In genomic region chr8:92361546-92362351, GRCm38 (mm10) we compare ENCODE assay signal across 8 mouse cellular contexts. TPM values are rescaled to one million over a fixed set of nuclear protein-coding genes. Genes with fewer than 3 reads are reported as not detected.
DNase-seq lines count a peak whose midpoint lies in the region; ATAC-seq and TF ChIP-seq lines count a peak whose summit lies in the region.

No protein-coding gene starts in this region.

- H3K4me1 ChIP-seq in forebrain, embryonic 16.5 days (replicated peaks; ENCODE audit: control insufficient read depth, insufficient read depth, low read length), result peaks cover 28% of the 10 kb centered on the region
- peaks cover 15% of the 10 kb centered on the region; the same call in 1 of the 2 replicates for H3K4me1 ChIP-seq in kidney, postnatal 0 days (replicated peaks; ENCODE audit: insufficient read depth, low read length)
- H3K4me1 ChIP-seq in stomach, embryonic 16.5 days (ENCODE audit: control insufficient read depth, insufficient read depth, low read length), result 0 out of 2 replicates have a peak, but pooled peaks cover 10% of the 10 kb centered on the region

- no peak overlapping the region for H3K4me2 ChIP-seq in forebrain, embryonic 16.5 days (ENCODE audit: low read length)
- peak overlapping the region; percentile 26; the same call in 1 of the 2 replicates for H3K4me2 ChIP-seq in kidney, postnatal 0 days (ENCODE audit: low read length)
- peak overlapping the region; percentile 41 for H3K4me2 ChIP-seq in stomach, embryonic 16.5 days (ENCODE audit: low read depth, low read length)

- H3K4me3 ChIP-seq in forebrain, embryonic 16.5 days (replicated peaks; ENCODE audit: low read length), result no peak overlapping the region
- H3K4me3 ChIP-seq in kidney, postnatal 0 days (replicated peaks; ENCODE audit: low read depth, low read length), result no peak overlapping the region
- H3K4me3 ChIP-seq in stomach, embryonic 16.5 days (replicated peaks; ENCODE audit: low read length), result peak overlapping the region; percentile 24

- WGBS in forebrain, embryonic 16.5 days, result 2% methylated on average over 25 of the region's 25 CpGs
- 10% methylated on average over 25 of the region's 25 CpGs for WGBS in kidney, postnatal 0 days
- whole genome bisulfite sequencing in stomach, embryonic 16.5 days, result 5% methylated on average over 25 of the region's 25 CpGs

- H3K9ac ChIP-seq in forebrain, embryonic 16.5 days (replicated peaks; ENCODE audit: low read depth, low read length), result no peak overlapping the region
- H3K9ac ChIP-seq in kidney, postnatal 0 days (ENCODE audit: low read depth, low read length), result no peak overlapping the region
- H3K9ac ChIP-seq in stomach, embryonic 16.5 days (ENCODE audit: low read length), result peak overlapping the region; percentile 10; the same call in 1 of the 2 replicates

- no peaks in the 10 kb centered on the region for H3K36me3 ChIP-seq in forebrain, embryonic 16.5 days (ENCODE audit: control insufficient read depth, insufficient read depth)
- H3K36me3 ChIP-seq in kidney, postnatal 0 days (ENCODE audit: insufficient read depth, low read length), result no peaks in the 10 kb centered on the region
- H3K36me3 ChIP-seq in stomach, embryonic 16.5 days (ENCODE audit: control insufficient read depth, insufficient read depth, low read length), result no peaks in the 10 kb centered on the region

- ATAC-seq in forebrain, embryonic 16.5 days, result peak; percentile 21; the same call in 1 of the 2 replicates
- no peak for ATAC-seq in kidney, postnatal 0 days (replicated peaks; ENCODE audit: low FRiP score, low read depth)
- no peak for ATAC-seq in stomach, embryonic 16.5 days (ENCODE audit: insufficient read depth, low FRiP score)
- ATAC-seq in megakaryocyte-erythroid progenitor cell, adult 5-6 weeks (replicated peaks; ENCODE audit: low FRiP score, low TSS enrichment, poor library complexity, severe bottlenecking), result no peak

- DNase-seq in layer of hippocampus, postnatal 10 days (ENCODE audit: low spot score in 2 of 2), result peak; percentile 62 to 71
- DNase-seq in layer of hippocampus, adult 11-12 months (ENCODE audit: low spot score), result no peak
- DNase-seq in cerebellum, postnatal 14 days, result peak; percentile 74 to 75
- peak; percentile 73 for DNase-seq in kidney, postnatal 0 days (ENCODE audit: low spot score)
- peak; percentile 86 for DNase-seq in mesoderm, embryonic 11.5 days (ENCODE audit: low read depth, low spot score)

- TF ChIP-seq CTCF in kidney, postnatal 0 days (IDR thresholded peaks at IDR 0.05; ENCODE audit: low read depth), result peak; percentile 68

- no peaks in the 10 kb centered on the region for H3K9me3 ChIP-seq in forebrain, embryonic 16.5 days (ENCODE audit: control insufficient read depth, low read length)
- H3K9me3 ChIP-seq in kidney, postnatal 0 days (replicated peaks; ENCODE audit: low read length), result no peaks in the 10 kb centered on the region
- H3K9me3 ChIP-seq in stomach, embryonic 16.5 days (replicated peaks; ENCODE audit: control insufficient read depth, low read length), result no peaks in the 10 kb centered on the region

- H3K27ac ChIP-seq in forebrain, embryonic 16.5 days (ENCODE audit: low read length), result no peak overlapping the region
- H3K27ac ChIP-seq in kidney, postnatal 0 days, result no peak overlapping the region
- H3K27ac ChIP-seq in stomach, embryonic 16.5 days (ENCODE audit: low read length), result peak overlapping the region; percentile 60; the same call in 1 of the 2 replicates

- H3K27me3 ChIP-seq in forebrain, embryonic 16.5 days (replicated peaks; ENCODE audit: control insufficient read depth, insufficient read depth, low read length), result peaks cover 74% of the 10 kb centered on the region
- peaks cover 76% of the 10 kb centered on the region for H3K27me3 ChIP-seq in kidney, postnatal 0 days (ENCODE audit: insufficient read depth, low read length)
- H3K27me3 ChIP-seq in stomach, embryonic 16.5 days (ENCODE audit: control insufficient read depth, insufficient read depth, low read length), result peaks cover 83% of the 10 kb centered on the region

RNA-seq across cellular contexts. Expression of gene Irx5, which starts 4.3 kb away (rescaled TPM):
- total RNA-seq in layer of hippocampus, postnatal 10 days (2021), result under 1 TPM; 0.18 to 0.32 TPM
- 0.30 and 0.45 TPM in 2 replicates for polyA plus RNA-seq in forebrain, embryonic 16.5 days (2015; fragmentation: Nextera tagmentation; extraction: Ambion mirVana)
- polyA plus RNA-seq in kidney, postnatal 0 days (2015; fragmentation: Nextera tagmentation; extraction: Ambion mirVana), result 3.0 and 3.9 TPM in 2 replicates
- polyA plus RNA-seq in stomach, embryonic 16.5 days (2015; fragmentation: Nextera tagmentation; extraction: Ambion mirVana), result 1.4 and 1.5 TPM in 2 replicates
- not detected in 2 replicates for total RNA-seq in megakaryocyte-erythroid progenitor cell, adult 5-6 weeks (2014; fragmentation: Nextera tagmentation)
- total RNA-seq in megakaryocyte-erythroid progenitor cell, adult 5-6 weeks (2017), result not detected in 2 replicates
